Mouse (Mus musculus) neural tube, embryonic 14.5 days (tissue): ENCODE results near the gene Atp5d. TPM values are rescaled to one million over a fixed set of nuclear protein-coding genes. Genes with fewer than 3 reads are reported as not detected.

ENCODE experiments used
- ATAC-seq: fragments of 200-750 bp; cut with Nextera tagmentation; 2 replicates; pipeline ENCODE4 v1.8.0; 2017; ENCODE audit warnings: low read depth, mild to moderate bottlenecking, moderate TSS enrichment, moderate library complexity
- H3K27ac ChIP-seq: fragments of 300-500 bp; sonication (generic); 2 replicates; pipeline ENCODE4 v1.5.1; 2014; ENCODE audit warnings: low read depth, mild to moderate bottlenecking, control low read depth, low read length, moderate library complexity, mixed read lengths
- H3K27me3 ChIP-seq: fragments of 300-500 bp; sonication (generic); 2 replicates; pipeline ENCODE4 v1.6.1; 2014; ENCODE audit warnings: low read length; ENCODE audit not compliant: control insufficient read depth, insufficient read depth
- H3K36me3 ChIP-seq: fragments of 300-500 bp; sonication (generic); 2 replicates; pipeline ENCODE4 v1.6.1; 2014; ENCODE audit warnings: low read length, mixed read lengths; ENCODE audit not compliant: control insufficient read depth, insufficient read depth
- H3K4me1 ChIP-seq: fragments of 300-500 bp; sonication (generic); 2 replicates; pipeline ENCODE4 v1.6.1; 2014; ENCODE audit warnings: low read length; ENCODE audit not compliant: control insufficient read depth, insufficient read depth
- H3K4me2 ChIP-seq: fragments of 300-500 bp; sonication (generic); 2 replicates; pipeline ENCODE4 v1.6.1; 2014; ENCODE audit warnings: mild to moderate bottlenecking, low read depth, low read length, control low read depth
- H3K4me3 ChIP-seq: fragments of 300-500 bp; sonication (generic); 2 replicates; pipeline ENCODE4 v1.5.1; 2014; ENCODE audit warnings: low read depth, low read length, control low read depth, mixed read lengths
- H3K9ac ChIP-seq: fragments of 300-500 bp; sonication (generic); replicated peaks from 2 replicates; pipeline ENCODE4 v1.6.1; 2014; ENCODE audit warnings: low read depth, mild to moderate bottlenecking, control low read depth, low read length, mixed read lengths
- H3K9me3 ChIP-seq: fragments of 300-500 bp; sonication (generic); 2 replicates; pipeline ENCODE4 v1.6.1; 2016; ENCODE audit warnings: low read length; ENCODE audit not compliant: control insufficient read depth
- WGBS: fragments of 180-500 bp; shearing (Covaris S2); extraction: QIAGEN DNeasy Blood & Tissue Kit; methylation state at CpG from one replicate; pipeline ENCODE4 v1.1.7; 2014; 5-methylcytosine and 5-hydroxymethylcytosine counted together
- polyA plus RNA-seq: library from polyadenylated mRNA; unstranded; fragments of >200 nt; fragmentation: Nextera tagmentation; extraction: Ambion mirVana; gene quantifications from 2 replicates; pipeline ENCODE4 v1.2.1, GENCODE M21; 2014

Atp5d gene
- polyA plus RNA-seq, 1 experiment from 2014 or later = 519 TPM

DNA sequence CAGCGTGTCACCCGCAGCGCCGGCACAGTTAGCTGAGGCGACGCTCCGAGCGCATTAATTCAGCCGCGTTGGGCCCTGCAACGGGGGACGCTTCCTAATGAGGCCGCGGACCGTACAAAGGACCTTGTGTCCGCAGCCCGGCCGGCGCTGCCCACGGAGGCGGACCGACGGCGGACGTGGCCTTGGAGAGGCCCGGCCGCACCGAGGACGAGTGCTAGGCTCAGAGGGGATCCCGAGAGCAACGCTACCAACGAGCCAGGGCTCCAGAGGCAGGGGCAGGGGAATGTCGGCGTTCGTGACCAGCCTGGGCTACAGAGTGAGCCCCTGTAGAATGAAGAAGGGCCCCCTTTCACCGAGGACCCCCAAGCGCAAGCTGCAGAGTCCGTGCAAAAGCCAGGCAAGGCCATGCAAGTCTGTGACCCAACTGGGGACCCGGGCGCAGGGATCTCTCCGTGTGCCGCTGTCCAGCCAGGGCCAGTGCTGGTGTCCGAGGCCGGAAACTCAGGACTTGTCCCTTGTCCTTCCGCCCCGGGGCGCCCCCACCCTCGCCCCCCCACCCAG lies 52.1 kb downstream of the Atp5d start:
- Histone ChIP-seq H3K4me1 (peaks cover 12% of the 10 kb centered on the region), H3K4me2 (peak overlapping the region; percentile 66), H3K27me3 (no peaks in the 10 kb centered on the region), H3K4me3 (peak overlapping the region; percentile 33), H3K9me3 (no peaks in the 10 kb centered on the region), H3K36me3 (peaks cover 22% of the 10 kb centered on the region), H3K9ac (peak overlapping the region; percentile 63), H3K27ac (peak overlapping the region; percentile 72)
- peak; percentile 35 for ATAC-seq
- under 1% methylated on average over 48 of the region's 48 CpGs for WGBS

DNA sequence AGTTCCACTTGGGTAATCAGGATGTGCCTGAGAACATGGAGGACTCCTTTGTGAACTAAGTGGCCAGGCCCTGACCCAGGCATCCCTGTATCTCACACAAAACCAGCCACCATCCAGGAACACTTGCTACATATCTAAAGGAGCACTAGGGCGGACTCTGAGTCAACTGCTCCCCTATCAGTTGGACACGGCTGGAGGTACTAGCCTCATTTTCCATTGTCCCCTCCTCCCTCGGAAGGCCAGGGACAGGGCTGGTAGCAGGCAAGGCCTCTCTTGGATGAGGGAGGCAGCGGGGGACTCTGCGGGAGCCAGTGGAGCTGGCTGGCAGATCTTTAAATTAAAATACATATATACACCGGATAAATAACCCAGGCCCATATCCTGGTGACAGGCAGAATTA lies 55.5 kb downstream of the Atp5d start:
- no peaks in the 10 kb centered on the region for H3K9me3 ChIP-seq
- no peak overlapping the region for H3K9ac ChIP-seq
- H3K27me3 ChIP-seq = no peaks in the 10 kb centered on the region
- 78% methylated on average over 6 of the region's 6 CpGs for WGBS
- no peak overlapping the region for H3K4me2 ChIP-seq
- peaks cover 3% of the 10 kb centered on the region for H3K36me3 ChIP-seq
- H3K27ac ChIP-seq = no peak overlapping the region
- no peak for ATAC-seq
- no peak overlapping the region for H3K4me3 ChIP-seq
- peaks cover 12% of the 10 kb centered on the region for H3K4me1 ChIP-seq

DNA sequence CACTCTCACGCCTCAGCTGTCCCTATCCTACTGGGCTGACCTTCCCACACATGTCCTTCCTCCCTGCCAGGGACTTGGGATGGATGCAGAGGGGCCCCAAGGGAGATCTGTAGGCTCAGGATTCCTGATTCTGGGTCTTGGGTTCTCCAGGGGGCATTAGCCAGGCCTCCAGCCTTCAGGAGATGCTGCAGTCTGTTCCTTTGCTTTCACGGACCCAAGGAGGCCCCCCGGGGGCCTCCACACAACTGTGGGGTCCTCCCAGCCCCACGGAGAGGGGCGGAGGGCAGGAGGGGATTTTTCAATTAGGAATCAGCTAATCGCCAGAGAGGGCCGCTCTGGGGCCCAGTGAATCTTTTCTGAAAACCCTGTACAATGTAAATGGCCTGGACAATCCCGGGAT lies 56.0 kb downstream of the Atp5d start:
- Histone ChIP-seq H3K9ac (no peak overlapping the region), H3K4me2 (no peak overlapping the region), H3K27me3 (no peaks in the 10 kb centered on the region), H3K9me3 (no peaks in the 10 kb centered on the region), H3K4me1 (peaks cover 12% of the 10 kb centered on the region), H3K27ac (no peak overlapping the region), H3K36me3 (no peaks in the 10 kb centered on the region; the same call in 1 of the 2 replicates), H3K4me3 (no peak overlapping the region)
- 55% methylated on average over 8 of the region's 8 CpGs for WGBS
- ATAC-seq = no peak

Other genes starting within 250 kb of the Atp5d start
- not detected in 2 replicates for gene Cfd, start 247.8 kb upstream of the Atp5d start, polyA plus RNA-seq
- gene Med16, start 229.7 kb upstream of the Atp5d start, polyA plus RNA-seq = 33.2 and 38.7 TPM in 2 replicates
- 5.9 and 9.1 TPM in 2 replicates for gene Gm26602, start 227.8 kb upstream of the Atp5d start, polyA plus RNA-seq
- gene Kiss1r, start 221.7 kb upstream of the Atp5d start, polyA plus RNA-seq = 2.2 and 2.3 TPM in 2 replicates
- 253 and 265 TPM in 2 replicates for gene R3hdm4, start 217.4 kb upstream of the Atp5d start, polyA plus RNA-seq
- gene Arid3a, start 211.6 kb upstream of the Atp5d start, polyA plus RNA-seq = 3.3 and 5.1 TPM in 2 replicates
- gene Wdr18, start 178.5 kb upstream of the Atp5d start, polyA plus RNA-seq = 87.0 and 103 TPM in 2 replicates
- gene Grin3b, start 167.9 kb upstream of the Atp5d start, polyA plus RNA-seq = 0.43 and 0.61 TPM in 2 replicates
- 19.2 and 21.1 TPM in 2 replicates for gene Tmem259, start 154.3 kb upstream of the Atp5d start, polyA plus RNA-seq
- 9.9 and 40.0 TPM in 2 replicates for gene Cnn2, start 150.0 kb upstream of the Atp5d start, polyA plus RNA-seq
- gene Abca7, start 142.1 kb upstream of the Atp5d start, polyA plus RNA-seq = 4.3 and 6.7 TPM in 2 replicates
- 0.83 and 1.8 TPM in 2 replicates for gene Arhgap45, start 122.0 kb upstream of the Atp5d start, polyA plus RNA-seq
- 138 and 145 TPM in 2 replicates for gene Polr2e, start 98.8 kb upstream of the Atp5d start, polyA plus RNA-seq
- gene Gpx4, start 91.5 kb upstream of the Atp5d start, polyA plus RNA-seq = 512 and 546 TPM in 2 replicates
- gene Sbno2, start 33.1 kb upstream of the Atp5d start, polyA plus RNA-seq = 12.9 and 13.3 TPM in 2 replicates
- 21.3 and 26.0 TPM in 2 replicates for gene Stk11, start 22.8 kb upstream of the Atp5d start, polyA plus RNA-seq
- 82.2 and 101 TPM in 2 replicates for gene Cbarp, start 2.2 kb downstream of the Atp5d start, polyA plus RNA-seq
- gene Midn, start 9.6 kb downstream of the Atp5d start, polyA plus RNA-seq = 38.8 and 39.8 TPM in 2 replicates
- 249 and 286 TPM in 2 replicates for gene Cirbp, start 27.4 kb downstream of the Atp5d start, polyA plus RNA-seq
- gene 1600002K03Rik, start 34.3 kb downstream of the Atp5d start, polyA plus RNA-seq = 6.4 and 7.8 TPM in 2 replicates
- 24.0 and 25.9 TPM in 2 replicates for gene Efna2, start 40.9 kb downstream of the Atp5d start, polyA plus RNA-seq
- 35.0 and 37.4 TPM in 2 replicates for gene Mum1, start 87.8 kb downstream of the Atp5d start, polyA plus RNA-seq
- 309 and 366 TPM in 2 replicates for gene Ndufs7, start 110.5 kb downstream of the Atp5d start, polyA plus RNA-seq
- gene Gamt, start 122.4 kb downstream of the Atp5d start, polyA plus RNA-seq = 18.6 and 25.8 TPM in 2 replicates
- gene Dazap1, start 122.9 kb downstream of the Atp5d start, polyA plus RNA-seq = 37.5 and 39.8 TPM in 2 replicates
- 537 and 599 TPM in 2 replicates for gene Rps15, start 153.8 kb downstream of the Atp5d start, polyA plus RNA-seq
- gene Apc2, start 157.3 kb downstream of the Atp5d start, polyA plus RNA-seq = 169 and 231 TPM in 2 replicates
- gene 2310011J03Rik, start 181.9 kb downstream of the Atp5d start, polyA plus RNA-seq = 21.3 and 23.8 TPM in 2 replicates
- gene Pcsk4, start 190.9 kb downstream of the Atp5d start, polyA plus RNA-seq = 4.9 and 5.1 TPM in 2 replicates
- gene Reep6, start 191.3 kb downstream of the Atp5d start, polyA plus RNA-seq = 3.9 and 5.4 TPM in 2 replicates
- 0.09 and 2.5 TPM in 2 replicates for gene Adamtsl5, start 209.8 kb downstream of the Atp5d start, polyA plus RNA-seq
- gene Plk5, start 217.8 kb downstream of the Atp5d start, polyA plus RNA-seq = 2.4 and 3.4 TPM in 2 replicates
- 11.5 and 12.2 TPM in 2 replicates for gene Mex3d, start 249.0 kb downstream of the Atp5d start, polyA plus RNA-seq